Mouse (Mus musculus) lung, postnatal 25 days (tissue): ENCODE data around the gene Rabl6.

Experiments
- DNase-seq: peaks from one replicate; pipeline ENCODE4 v3.0.0; 2022; ENCODE audit warnings: low spot score

Rabl6 gene

GRCm38 (mm10) chr2:25607761-25608622 is at the start of gene Rabl6:
TSS of gene Rabl6 (minus strand) at chr2:25608521.
- DNase-seq = peak; percentile 87

- no peak for DNase-seq
These were observed 49.3 kb upstream of the Rabl6 start, which contains the start of gene Lcn5 for GRCm38 (mm10) chr2:25657652-25658051. TSS of gene Lcn5 (plus strand) at chr2:25657952.

- no peak for DNase-seq
These were observed 48.9 kb upstream of the Rabl6 start for GRCm38 (mm10) chr2:25657246-25657645.

- DNase-seq = peak; percentile 30
These were observed 48.4 kb upstream of the Rabl6 start for GRCm38 (mm10) chr2:25656691-25657090.

- DNase-seq = peak; percentile 11
These were observed 46.2 kb upstream of the Rabl6 start for GRCm38 (mm10) chr2:25654502-25654901.

GRCm38 (mm10) chr2:25652902-25653301 is 44.6 kb upstream of the Rabl6 start, which contains the start of gene Lcn8:
TSS of gene Lcn8 (plus strand) at chr2:25653120.
- no peak for DNase-seq

- DNase-seq = no peak
These were observed 31.6 kb upstream of the Rabl6 start for GRCm38 (mm10) chr2:25639890-25640289.

- no peak for DNase-seq
These were observed 25.7 kb upstream of the Rabl6 start for GRCm38 (mm10) chr2:25634046-25634445.

GRCm38 (mm10) chr2:25633616-25634015 is 25.3 kb upstream of the Rabl6 start:
- DNase-seq = no peak

GRCm38 (mm10) chr2:25628738-25629137 is 20.4 kb upstream of the Rabl6 start:
- no peak for DNase-seq

- DNase-seq = no peak
These were observed 19.5 kb upstream of the Rabl6 start, which contains the start of gene Fcna for GRCm38 (mm10) chr2:25627811-25628210. TSS of gene Fcna (minus strand) at chr2:25628030.

- no peak for DNase-seq
These were observed 17.7 kb upstream of the Rabl6 start for GRCm38 (mm10) chr2:25625986-25626385.

GRCm38 (mm10) chr2:25621229-25622200 is 13.2 kb upstream of the Rabl6 start, which contains the start of gene Tmem141:
TSS of gene Tmem141 (minus strand) at chr2:25622005.
- DNase-seq = peak; percentile 92

GRCm38 (mm10) chr2:25620852-25621228 is 12.5 kb upstream of the Rabl6 start:
- DNase-seq = no peak

- DNase-seq = no peak
These were observed 12.1 kb upstream of the Rabl6 start for GRCm38 (mm10) chr2:25620386-25620785.

- no peak for DNase-seq
These were observed 9.3 kb upstream of the Rabl6 start, which contains the start of gene Ccdc183 for GRCm38 (mm10) chr2:25617578-25617977. TSS of gene Ccdc183 (minus strand) at chr2:25617678.

GRCm38 (mm10) chr2:25616398-25616797 is 8.1 kb upstream of the Rabl6 start:
- DNase-seq = no peak

GRCm38 (mm10) chr2:25608671-25609070 is 350 bp upstream of the Rabl6 start:
- no peak for DNase-seq

- no peak for DNase-seq
These were observed 5.8 kb downstream of the Rabl6 start for GRCm38 (mm10) chr2:25602526-25602925.

GRCm38 (mm10) chr2:25600037-25600436 is 8.3 kb downstream of the Rabl6 start:
- no peak for DNase-seq

GRCm38 (mm10) chr2:25598749-25599148 is 9.6 kb downstream of the Rabl6 start:
- DNase-seq = no peak

GRCm38 (mm10) chr2:25596765-25597510 is 11.4 kb downstream of the Rabl6 start:
- DNase-seq = no peak
